Mouse (Mus musculus): ENCODE measurements at regions not wholly inside any gene's neighbourhood (a gene's known extent, or its start where the extent isn't known, plus 50 kb on each side); places are given as distances from the start of the nearest gene placed in this dataset.

DNA sequence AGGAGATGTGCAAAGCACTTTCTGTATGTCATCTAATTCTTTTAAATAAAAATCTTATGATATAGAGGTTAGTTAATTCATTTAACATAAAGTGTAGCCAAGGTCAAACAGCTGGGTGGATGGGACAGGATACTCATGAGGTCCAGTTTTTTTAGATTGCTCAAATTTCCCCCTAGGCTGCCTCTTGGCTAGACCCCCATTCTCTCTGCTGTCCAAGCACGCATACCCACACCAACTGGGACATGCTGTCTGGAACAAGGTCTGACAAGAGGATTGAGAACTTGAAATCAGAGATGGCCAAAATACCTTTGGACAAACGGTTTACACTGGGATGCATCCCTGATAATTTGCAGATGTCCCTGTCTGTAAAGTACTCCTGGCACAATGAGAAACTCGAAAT is 65.0 kb upstream of the Foxn3 start:
- TF ChIP-seq POLR2A (IDR thresholded peaks at IDR 0.05; ENCODE audit: low read depth, low read length) (no peak), CTCF (IDR thresholded peaks at IDR 0.05; ENCODE audit: extremely low read depth, insufficient read depth, insufficient read length, insufficient replicate concordance) (no peak)
